Comparison of ENCODE assay signal across 19 mouse cellular contexts in the genomic region with DNA sequence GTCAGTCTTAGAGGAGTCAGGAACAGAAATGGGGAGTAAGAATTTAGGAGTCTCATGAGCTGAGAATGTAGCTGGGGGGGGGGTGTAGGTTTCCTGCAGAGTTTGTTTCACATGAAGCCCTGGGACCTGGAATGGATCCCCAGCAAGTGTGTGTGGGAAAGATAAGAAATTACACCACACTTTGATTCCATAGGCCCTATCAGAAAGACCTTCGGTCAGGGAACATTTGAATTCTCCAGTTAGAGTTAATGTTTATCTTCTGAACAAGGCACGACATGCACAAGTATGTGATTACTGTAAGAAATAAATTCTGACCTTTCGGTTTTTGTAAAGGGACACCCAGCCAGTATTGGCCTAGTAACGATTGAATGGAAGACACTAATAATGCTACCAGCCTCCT. TPM values are rescaled to one million over a fixed set of nuclear protein-coding genes. Genes with fewer than 3 reads are reported as not detected.
DNase-seq lines count a peak whose midpoint lies in the region; ATAC-seq and TF ChIP-seq lines count a peak whose summit lies in the region.
"Had no signal": no experiment of that assay in that cellular context is flagged by ENCODE, and none has a peak within 500 bp of the region (broad histone marks: within the 10 kb centered on the region; RNA-seq: fewer than 3 reads in every experiment).

No protein-coding gene starts in this region.

- no peak overlapping the region for H3K4me2 ChIP-seq in hindbrain, embryonic 11.5 days (replicated peaks; ENCODE audit: low read depth, low read length)
- no peak overlapping the region for H3K4me2 ChIP-seq in intestine, postnatal 0 days (replicated peaks; ENCODE audit: low read depth)
- no peak overlapping the region for H3K4me2 ChIP-seq in neural tube, embryonic 15.5 days
- H3K4me2 ChIP-seq: heart, embryonic 15.5 days; neural tube, embryonic 12.5 days had no signal

- H3K36me3 ChIP-seq in hindbrain, embryonic 10.5 days: no peaks in the 10 kb centered on the region
- H3K36me3 ChIP-seq in hindbrain, embryonic 11.5 days (ENCODE audit: control insufficient read depth, insufficient read depth, low read length): no peaks in the 10 kb centered on the region
- H3K36me3 ChIP-seq in embryonic facial prominence, embryonic 10.5 days (replicated peaks): no peaks in the 10 kb centered on the region
- no peaks in the 10 kb centered on the region for H3K36me3 ChIP-seq in intestine, postnatal 0 days (ENCODE audit: control insufficient read depth, insufficient read depth)
- no peaks in the 10 kb centered on the region for H3K36me3 ChIP-seq in neural tube, embryonic 15.5 days
- H3K36me3 ChIP-seq: heart, embryonic 15.5 days; neural tube, embryonic 12.5 days had no signal

- 0 out of 2 replicates have a peak overlapping the region, but pooled peaks have one; percentile 23 for H3K27ac ChIP-seq in hindbrain, embryonic 10.5 days
- no peak overlapping the region for H3K27ac ChIP-seq in hindbrain, embryonic 11.5 days (ENCODE audit: low read depth, low read length)
- peak overlapping the region; percentile 64 for H3K27ac ChIP-seq in embryonic facial prominence, embryonic 10.5 days (replicated peaks)
- peak overlapping the region; percentile 70 for H3K27ac ChIP-seq in intestine, postnatal 0 days (ENCODE audit: low read depth, low read length)
- no peak overlapping the region for H3K27ac ChIP-seq in neural tube, embryonic 15.5 days (replicated peaks)
- H3K27ac ChIP-seq: heart, embryonic 15.5 days; neural tube, embryonic 12.5 days had no signal

- 83% methylated on average over 4 of the region's 4 CpGs for WGBS in hindbrain, embryonic 10.5 days
- WGBS in hindbrain, embryonic 11.5 days: 80% methylated on average over 4 of the region's 4 CpGs
- 73% methylated on average over 4 of the region's 4 CpGs for whole genome bisulfite sequencing in embryonic facial prominence, embryonic 10.5 days
- WGBS in intestine, postnatal 0 days: 33% methylated on average over 4 of the region's 4 CpGs
- WGBS in neural tube, embryonic 15.5 days: 87% methylated on average over 4 of the region's 4 CpGs

- H3K27me3 ChIP-seq in hindbrain, embryonic 10.5 days (ENCODE audit: insufficient read depth, poor library complexity, severe bottlenecking): no peaks in the 10 kb centered on the region
- H3K27me3 ChIP-seq in hindbrain, embryonic 11.5 days (ENCODE audit: control insufficient read depth, insufficient read depth, low read length): no peaks in the 10 kb centered on the region
- no peaks in the 10 kb centered on the region for H3K27me3 ChIP-seq in embryonic facial prominence, embryonic 10.5 days (replicated peaks; ENCODE audit: low read depth, poor library complexity, severe bottlenecking)
- H3K27me3 ChIP-seq in intestine, postnatal 0 days (replicated peaks; ENCODE audit: control insufficient read depth, insufficient read depth, low read length): no peaks in the 10 kb centered on the region
- no peaks in the 10 kb centered on the region for H3K27me3 ChIP-seq in neural tube, embryonic 15.5 days (replicated peaks)
- H3K27me3 ChIP-seq: CH12.LX; heart, embryonic 15.5 days; neural tube, embryonic 12.5 days had no signal

- H3K9ac ChIP-seq in hindbrain, embryonic 11.5 days (ENCODE audit: low read depth, low read length): no peak overlapping the region
- no peak overlapping the region for H3K9ac ChIP-seq in intestine, postnatal 0 days (ENCODE audit: low read depth, low read length)
- H3K9ac ChIP-seq in neural tube, embryonic 15.5 days (replicated peaks): no peak overlapping the region
- H3K9ac ChIP-seq: heart, embryonic 15.5 days; neural tube, embryonic 12.5 days had no signal

- no peak for DNase-seq in hindbrain, embryonic 10.5 days (ENCODE audit: low spot score)
- no peak for DNase-seq in hindbrain, embryonic 11.5 days (ENCODE audit: low spot score)
- no peak for DNase-seq in embryonic facial prominence, embryonic 10.5 days (ENCODE audit: low spot score)
- no peak for DNase-seq in heart, postnatal 14 days
- DNase-seq in right cerebral cortex, adult 18-20 months: no peak
- DNase-seq: adrenal gland, postnatal 25 days; cerebellum, adult 9-11 months; kidney, postnatal 14 days; thymus, postnatal 36 days had no signal

- no peak overlapping the region for H3K4me3 ChIP-seq in hindbrain, embryonic 10.5 days
- no peak overlapping the region for H3K4me3 ChIP-seq in hindbrain, embryonic 11.5 days (ENCODE audit: low read depth, low read length)
- no peak overlapping the region for H3K4me3 ChIP-seq in embryonic facial prominence, embryonic 10.5 days
- no peak overlapping the region for H3K4me3 ChIP-seq in intestine, postnatal 0 days (ENCODE audit: low read depth, low read length)
- H3K4me3 ChIP-seq in neural tube, embryonic 15.5 days (replicated peaks): no peak overlapping the region
- H3K4me3 ChIP-seq: heart, embryonic 15.5 days; neural tube, embryonic 12.5 days had no signal

- H3K4me1 ChIP-seq in hindbrain, embryonic 10.5 days (replicated peaks): 0 out of 2 replicates have a peak, but pooled peaks cover 6% of the 10 kb centered on the region
- no peaks in the 10 kb centered on the region for H3K4me1 ChIP-seq in hindbrain, embryonic 11.5 days (replicated peaks; ENCODE audit: control insufficient read depth, insufficient read depth, low read length)
- peaks cover 20% of the 10 kb centered on the region for H3K4me1 ChIP-seq in embryonic facial prominence, embryonic 10.5 days
- H3K4me1 ChIP-seq in intestine, postnatal 0 days (replicated peaks; ENCODE audit: control insufficient read depth, insufficient read depth, low read length): no peaks in the 10 kb centered on the region
- no peaks in the 10 kb centered on the region for H3K4me1 ChIP-seq in neural tube, embryonic 15.5 days

- intact Hi-C loops in heart, postnatal 14 days (cut with DNase I): no loop called here

- ATAC-seq in hindbrain, embryonic 11.5 days (ENCODE audit: low FRiP score): no peak
- ATAC-seq in intestine, postnatal 0 days: peak; percentile 84
- ATAC-seq in megakaryocyte-erythroid progenitor cell, adult 5-6 weeks (replicated peaks; ENCODE audit: low FRiP score, low TSS enrichment, poor library complexity, severe bottlenecking): peak; percentile 63
- ATAC-seq in neural tube, embryonic 15.5 days (ENCODE audit: low FRiP score): no peak
- ATAC-seq: activated CD4-positive, CD25-positive, alpha-beta regulatory T cell, adult 4 months; lung, postnatal 0 days had no signal

- no peak for TF ChIP-seq CTCF in intestine, postnatal 0 days (IDR thresholded peaks at IDR 0.05; ENCODE audit: low read depth)

- no peaks in the 10 kb centered on the region for H3K9me3 ChIP-seq in hindbrain, embryonic 10.5 days
- H3K9me3 ChIP-seq in hindbrain, embryonic 11.5 days (ENCODE audit: control insufficient read depth, low read length): no peaks in the 10 kb centered on the region
- H3K9me3 ChIP-seq in embryonic facial prominence, embryonic 10.5 days: no peaks in the 10 kb centered on the region
- no peaks in the 10 kb centered on the region for H3K9me3 ChIP-seq in intestine, postnatal 0 days (ENCODE audit: control insufficient read depth)
- H3K9me3 ChIP-seq in neural tube, embryonic 15.5 days (replicated peaks): no peaks in the 10 kb centered on the region
- H3K9me3 ChIP-seq: heart, embryonic 15.5 days; neural tube, embryonic 12.5 days had no signal

RNA-seq across cellular contexts. Expression of gene Hsd17b6, which starts 37.6 kb away (rescaled TPM):
- not detected in 2 replicates for polyA plus RNA-seq in hindbrain, embryonic 10.5 days (2016; fragmentation: Nextera tagmentation; extraction: Ambion mirVana)
- polyA plus RNA-seq in hindbrain, embryonic 11.5 days (2014; fragmentation: Nextera tagmentation; extraction: Ambion mirVana): not detected in 2 replicates
- polyA plus RNA-seq in embryonic facial prominence, embryonic 10.5 days (2016; fragmentation: Nextera tagmentation; extraction: Ambion mirVana): not detected in 2 replicates
- 0.74 and 0.86 TPM in 2 replicates for polyA plus RNA-seq in intestine, postnatal 0 days (2015; fragmentation: Nextera tagmentation; extraction: Ambion mirVana)
- total RNA-seq in megakaryocyte-erythroid progenitor cell, adult 5-6 weeks (2014; fragmentation: Nextera tagmentation): 0.55 TPM in 1 of 2 replicates, not detected in the other
- total RNA-seq in megakaryocyte-erythroid progenitor cell, adult 5-6 weeks (2017): not detected in 2 replicates
- polyA plus RNA-seq in neural tube, embryonic 15.5 days (2015; fragmentation: Nextera tagmentation; extraction: Ambion mirVana): not detected in 2 replicates
- not detected for total RNA-seq in heart, postnatal 14 days (2021)
- total RNA-seq: adrenal gland, postnatal 25 days; left cerebral cortex, postnatal 36 days had no signal
- polyA plus RNA-seq: activated CD4-positive, CD25-positive, alpha-beta regulatory T cell, adult 4 months; gonadal fat pad, adult 2 months; heart, embryonic 15.5 days; lung, postnatal 0 days; neural tube, embryonic 12.5 days had no signal

RNA-seq across cellular contexts. Expression of gene Prim1, which starts 45.1 kb away (rescaled TPM):
- 82.4 and 108 TPM in 2 replicates for polyA plus RNA-seq in hindbrain, embryonic 10.5 days (2016; fragmentation: Nextera tagmentation; extraction: Ambion mirVana)
- polyA plus RNA-seq in hindbrain, embryonic 11.5 days (2014; fragmentation: Nextera tagmentation; extraction: Ambion mirVana): 87.8 and 88.3 TPM in 2 replicates
- polyA plus RNA-seq in embryonic facial prominence, embryonic 10.5 days (2016; fragmentation: Nextera tagmentation; extraction: Ambion mirVana): 106 and 111 TPM in 2 replicates
- polyA plus RNA-seq in intestine, postnatal 0 days (2015; fragmentation: Nextera tagmentation; extraction: Ambion mirVana): 18.7 and 22.1 TPM in 2 replicates
- total RNA-seq in megakaryocyte-erythroid progenitor cell, adult 5-6 weeks (2014; fragmentation: Nextera tagmentation): 99.7 and 123 TPM in 2 replicates
- 134 and 143 TPM in 2 replicates for total RNA-seq in megakaryocyte-erythroid progenitor cell, adult 5-6 weeks (2017)
- polyA plus RNA-seq in neural tube, embryonic 15.5 days (2015; fragmentation: Nextera tagmentation; extraction: Ambion mirVana): 33.7 and 45.5 TPM in 2 replicates
- total RNA-seq in heart, postnatal 14 days (2021): 1 to 10 TPM; 2.6 to 4.5 TPM

Comparison
In these comparisons a context has a peak if more than half of its experiments do, and no peak if none do; other contexts are left out.
1. H3K27ac ChIP-seq: peak in hindbrain, embryonic 10.5 days (single experiment), embryonic facial prominence, embryonic 10.5 days (single experiment) and intestine, postnatal 0 days (single experiment); none in hindbrain, embryonic 11.5 days (single experiment) and neural tube, embryonic 15.5 days (single experiment).
2. ATAC-seq: peak in intestine, postnatal 0 days (single experiment) and megakaryocyte-erythroid progenitor cell, adult 5-6 weeks (single experiment); none in hindbrain, embryonic 11.5 days (single experiment) and neural tube, embryonic 15.5 days (single experiment).